Mouse (Mus musculus): ENCODE data around the gene Zmiz1. TPM values are rescaled to one million over a fixed set of nuclear protein-coding genes. Genes with fewer than 3 reads are reported as not detected.

Gene Zmiz1
- polyA plus RNA-seq, 1 experiment from 2014 or later, result 37.0 TPM

GRCm38 (mm10) chr14:25588156-25588555 is 129.2 kb downstream of the Zmiz1 start:
- no peaks in the 10 kb centered on the region for H3K27me3 ChIP-seq (replicated peaks; ENCODE audit: control insufficient read depth, insufficient read depth, low read length)
- ATAC-seq, result no peak
- no peak for DNase-seq (ENCODE audit: low spot score)
- peaks cover 26% of the 10 kb centered on the region for H3K36me3 ChIP-seq (ENCODE audit: control insufficient read depth, insufficient read depth, low read length)
- H3K9me3 ChIP-seq (replicated peaks; ENCODE audit: control insufficient read depth, low read length), result no peaks in the 10 kb centered on the region
- WGBS, result 33% methylated on average over 2 of the region's 2 CpGs
- peak overlapping the region; percentile 29; the same call in 1 of the 2 replicates for H3K4me2 ChIP-seq (ENCODE audit: low read length)
- H3K27ac ChIP-seq (ENCODE audit: low read depth, low read length), result peak overlapping the region; percentile 99
- peak overlapping the region; percentile 66 for H3K9ac ChIP-seq (ENCODE audit: low read length)
- H3K4me3 ChIP-seq (ENCODE audit: low read depth, low read length), result no peak overlapping the region
- H3K4me1 ChIP-seq (ENCODE audit: control insufficient read depth, insufficient read depth, low read length), result peaks cover 67% of the 10 kb centered on the region

- WGBS, result 62% methylated on average over 16 of the region's 16 CpGs
- peaks cover 71% of the 10 kb centered on the region for H3K4me1 ChIP-seq (ENCODE audit: control insufficient read depth, insufficient read depth, low read length)
- peak overlapping the region; percentile 99; the same call in 1 of the 2 replicates for H3K27ac ChIP-seq (ENCODE audit: low read depth, low read length)
- H3K36me3 ChIP-seq (ENCODE audit: control insufficient read depth, insufficient read depth, low read length), result peaks cover 16% of the 10 kb centered on the region
- H3K9me3 ChIP-seq (replicated peaks; ENCODE audit: control insufficient read depth, low read length), result no peaks in the 10 kb centered on the region
- no peaks in the 10 kb centered on the region for H3K27me3 ChIP-seq (replicated peaks; ENCODE audit: control insufficient read depth, insufficient read depth, low read length)
- ATAC-seq (no peak), DNase-seq (ENCODE audit: low spot score) (no peak)
- no peak overlapping the region for H3K4me3 ChIP-seq (ENCODE audit: low read depth, low read length)
- no peak overlapping the region for H3K4me2 ChIP-seq (ENCODE audit: low read length)
- no peak overlapping the region for H3K9ac ChIP-seq (ENCODE audit: low read length)
Measured at GRCm38 (mm10) chr14:25588946-25589937, 130.3 kb downstream of the Zmiz1 start.

GRCm38 (mm10) chr14:25591000-25591399 is 132.0 kb downstream of the Zmiz1 start:
- Histone ChIP-seq H3K4me1 (ENCODE audit: control insufficient read depth, insufficient read depth, low read length) (peaks cover 55% of the 10 kb centered on the region), H3K27me3 (replicated peaks; ENCODE audit: control insufficient read depth, insufficient read depth, low read length) (no peaks in the 10 kb centered on the region), H3K27ac (ENCODE audit: low read depth, low read length) (no peak overlapping the region), H3K4me3 (ENCODE audit: low read depth, low read length) (no peak overlapping the region), H3K9me3 (replicated peaks; ENCODE audit: control insufficient read depth, low read length) (no peaks in the 10 kb centered on the region), H3K4me2 (ENCODE audit: low read length) (no peak overlapping the region), H3K36me3 (ENCODE audit: control insufficient read depth, insufficient read depth, low read length) (peaks cover 16% of the 10 kb centered on the region), H3K9ac (ENCODE audit: low read length) (no peak overlapping the region)
- no peak for DNase-seq (ENCODE audit: low spot score)
- no peak for ATAC-seq
- 73% methylated on average over 4 of the region's 5 CpGs for WGBS

- DNase-seq (ENCODE audit: low spot score) (no peak), ATAC-seq (no peak)
- Histone ChIP-seq H3K4me2 (ENCODE audit: low read length) (no peak overlapping the region), H3K4me3 (ENCODE audit: low read depth, low read length) (no peak overlapping the region), H3K9ac (ENCODE audit: low read length) (no peak overlapping the region), H3K9me3 (replicated peaks; ENCODE audit: control insufficient read depth, low read length) (no peaks in the 10 kb centered on the region), H3K36me3 (ENCODE audit: control insufficient read depth, insufficient read depth, low read length) (peaks cover 20% of the 10 kb centered on the region), H3K27ac (ENCODE audit: low read depth, low read length) (no peak overlapping the region), H3K27me3 (replicated peaks; ENCODE audit: control insufficient read depth, insufficient read depth, low read length) (no peaks in the 10 kb centered on the region), H3K4me1 (ENCODE audit: control insufficient read depth, insufficient read depth, low read length) (peaks cover 51% of the 10 kb centered on the region)
- WGBS, result 97% methylated on average over 1 of the region's 1 CpGs
Measured at GRCm38 (mm10) chr14:25591426-25591825, 132.4 kb downstream of the Zmiz1 start.

GRCm38 (mm10) chr14:25592522-25592921 is 133.5 kb downstream of the Zmiz1 start:
- Histone ChIP-seq H3K4me1 (ENCODE audit: control insufficient read depth, insufficient read depth, low read length) (peaks cover 40% of the 10 kb centered on the region), H3K36me3 (ENCODE audit: control insufficient read depth, insufficient read depth, low read length) (peaks cover 28% of the 10 kb centered on the region), H3K4me2 (ENCODE audit: low read length) (no peak overlapping the region), H3K9ac (ENCODE audit: low read length) (no peak overlapping the region), H3K27me3 (replicated peaks; ENCODE audit: control insufficient read depth, insufficient read depth, low read length) (no peaks in the 10 kb centered on the region), H3K9me3 (replicated peaks; ENCODE audit: control insufficient read depth, low read length) (no peaks in the 10 kb centered on the region), H3K27ac (ENCODE audit: low read depth, low read length) (no peak overlapping the region), H3K4me3 (ENCODE audit: low read depth, low read length) (no peak overlapping the region)
- DNase-seq (ENCODE audit: low spot score) (no peak), ATAC-seq (no peak)
- WGBS, result 50% methylated on average over 6 of the region's 6 CpGs

GRCm38 (mm10) chr14:25593876-25594275 is 134.9 kb downstream of the Zmiz1 start:
- no peaks in the 10 kb centered on the region for H3K9me3 ChIP-seq (replicated peaks; ENCODE audit: control insufficient read depth, low read length)
- H3K4me3 ChIP-seq (ENCODE audit: low read depth, low read length), result no peak overlapping the region
- peak; percentile 65 for DNase-seq (ENCODE audit: low spot score)
- H3K36me3 ChIP-seq (ENCODE audit: control insufficient read depth, insufficient read depth, low read length), result peaks cover 39% of the 10 kb centered on the region
- no peak overlapping the region for H3K4me2 ChIP-seq (ENCODE audit: low read length)
- peak overlapping the region; percentile 72 for H3K27ac ChIP-seq (ENCODE audit: low read depth, low read length)
- 64% methylated on average over 8 of the region's 8 CpGs for WGBS
- H3K27me3 ChIP-seq (replicated peaks; ENCODE audit: control insufficient read depth, insufficient read depth, low read length), result no peaks in the 10 kb centered on the region
- no peak overlapping the region for H3K9ac ChIP-seq (ENCODE audit: low read length)
- peaks cover 27% of the 10 kb centered on the region for H3K4me1 ChIP-seq (ENCODE audit: control insufficient read depth, insufficient read depth, low read length)
- no peak for ATAC-seq

GRCm38 (mm10) chr14:25594611-25595010 is 135.6 kb downstream of the Zmiz1 start:
- no peak for DNase-seq (ENCODE audit: low spot score)
- H3K4me3 ChIP-seq (ENCODE audit: low read depth, low read length), result no peak overlapping the region
- no peak overlapping the region for H3K9ac ChIP-seq (ENCODE audit: low read length)
- peaks cover 19% of the 10 kb centered on the region for H3K4me1 ChIP-seq (ENCODE audit: control insufficient read depth, insufficient read depth, low read length)
- peak overlapping the region; percentile 72; the same call in 1 of the 2 replicates for H3K27ac ChIP-seq (ENCODE audit: low read depth, low read length)
- ATAC-seq, result no peak
- H3K4me2 ChIP-seq (ENCODE audit: low read length), result no peak overlapping the region
- no peaks in the 10 kb centered on the region for H3K27me3 ChIP-seq (replicated peaks; ENCODE audit: control insufficient read depth, insufficient read depth, low read length)
- peaks cover 44% of the 10 kb centered on the region for H3K36me3 ChIP-seq (ENCODE audit: control insufficient read depth, insufficient read depth, low read length)
- no peaks in the 10 kb centered on the region for H3K9me3 ChIP-seq (replicated peaks; ENCODE audit: control insufficient read depth, low read length)
- 67% methylated on average over 4 of the region's 4 CpGs for WGBS

- Histone ChIP-seq H3K4me3 (ENCODE audit: low read depth, low read length) (no peak overlapping the region), H3K4me1 (ENCODE audit: control insufficient read depth, insufficient read depth, low read length) (peaks cover 14% of the 10 kb centered on the region), H3K9me3 (replicated peaks; ENCODE audit: control insufficient read depth, low read length) (no peaks in the 10 kb centered on the region), H3K27ac (ENCODE audit: low read depth, low read length) (no peak overlapping the region), H3K9ac (ENCODE audit: low read length) (no peak overlapping the region), H3K36me3 (ENCODE audit: control insufficient read depth, insufficient read depth, low read length) (peaks cover 36% of the 10 kb centered on the region), H3K4me2 (ENCODE audit: low read length) (no peak overlapping the region), H3K27me3 (replicated peaks; ENCODE audit: control insufficient read depth, insufficient read depth, low read length) (no peaks in the 10 kb centered on the region)
- no peak for ATAC-seq
- DNase-seq (ENCODE audit: low spot score), result no peak
- 89% methylated on average over 6 of the region's 6 CpGs for WGBS
Measured at GRCm38 (mm10) chr14:25598960-25599359, 140.0 kb downstream of the Zmiz1 start.

- Histone ChIP-seq H3K9ac (ENCODE audit: low read length) (no peak overlapping the region), H3K4me1 (ENCODE audit: control insufficient read depth, insufficient read depth, low read length) (peaks cover 20% of the 10 kb centered on the region), H3K4me2 (ENCODE audit: low read length) (no peak overlapping the region), H3K36me3 (ENCODE audit: control insufficient read depth, insufficient read depth, low read length) (peaks cover 36% of the 10 kb centered on the region), H3K27ac (ENCODE audit: low read depth, low read length) (no peak overlapping the region), H3K4me3 (ENCODE audit: low read depth, low read length) (no peak overlapping the region), H3K27me3 (replicated peaks; ENCODE audit: control insufficient read depth, insufficient read depth, low read length) (no peaks in the 10 kb centered on the region), H3K9me3 (replicated peaks; ENCODE audit: control insufficient read depth, low read length) (no peaks in the 10 kb centered on the region)
- 84% methylated on average over 12 of the region's 12 CpGs for WGBS
- DNase-seq (ENCODE audit: low spot score), result no peak
- no peak for ATAC-seq
Measured at GRCm38 (mm10) chr14:25599934-25600333, 140.9 kb downstream of the Zmiz1 start.

Data from forebrain, embryonic 14.5 days (tissue).